Mouse (Mus musculus) lung, postnatal 36 days (tissue): ENCODE measurements at regions not wholly inside any gene's neighbourhood (a gene's known extent, or its start where the extent isn't known, plus 50 kb on each side); places are given as distances from the start of the nearest gene placed in this dataset.

Experiments
- DNase-seq: peaks from one replicate; pipeline ENCODE4 v3.0.0; 2022; ENCODE audit warnings: mixed read lengths

GRCm38 (mm10) chrX:44228847-44229246, 139.3 kb downstream of the Dcaf12l2 start:
- DNase-seq = peak; percentile 10
